Mouse (Mus musculus) forebrain, postnatal 0 days (tissue): ENCODE results near the gene Trappc12. TPM values are rescaled to one million over a fixed set of nuclear protein-coding genes. Genes with fewer than 3 reads are reported as not detected.

Experiments
- ATAC-seq: fragments of 200-750 bp; cut with Nextera tagmentation; 2 replicates; pipeline ENCODE4 v1.8.0; 2017; ENCODE audit warnings: mild to moderate bottlenecking, moderate library complexity
- DNase-seq: peaks from one replicate; pipeline ENCODE4 v3.0.0-alpha.2; 2015
- H3K27ac ChIP-seq: fragments of 300-500 bp; sonication (generic); 2 replicates; pipeline ENCODE4 v1.5.1; 2014; ENCODE audit warnings: low read depth, mild to moderate bottlenecking, antibody characterized with exemption, low read length, moderate library complexity, mixed read lengths
- H3K27me3 ChIP-seq: fragments of 300-500 bp; sonication (generic); 2 replicates; pipeline ENCODE4 v1.6.1; 2014; ENCODE audit warnings: mild to moderate bottlenecking, low read length, mixed read lengths; ENCODE audit not compliant: insufficient read depth
- H3K36me3 ChIP-seq: fragments of 300-500 bp; sonication (generic); 2 replicates; pipeline ENCODE4 v1.6.1; 2014; ENCODE audit warnings: mild to moderate bottlenecking, moderate library complexity; ENCODE audit not compliant: insufficient read depth
- H3K4me1 ChIP-seq: fragments of 300-500 bp; sonication (generic); 2 replicates; pipeline ENCODE4 v1.6.1; 2014; ENCODE audit warnings: antibody characterized with exemption; ENCODE audit not compliant: insufficient read depth
- H3K4me2 ChIP-seq: fragments of 300-500 bp; sonication (generic); 2 replicates; pipeline ENCODE4 v1.6.1; 2014; ENCODE audit warnings: low read depth, mild to moderate bottlenecking, moderate library complexity
- H3K4me3 ChIP-seq: fragments of 300-500 bp; sonication (generic); 2 replicates; pipeline ENCODE4 v1.5.1; 2014; ENCODE audit warnings: low read depth, low read length, mixed read lengths
- H3K9ac ChIP-seq: fragments of 300-500 bp; sonication (generic); 2 replicates; pipeline ENCODE4 v1.6.1; 2014; ENCODE audit warnings: mild to moderate bottlenecking
- H3K9me3 ChIP-seq: fragments of 300-500 bp; sonication (generic); 2 replicates; pipeline ENCODE4 v1.6.1; 2016; ENCODE audit warnings: low read length
- CTCF ChIP-seq: sonication (generic); IDR thresholded peaks from 2 replicates; pipeline ENCODE4 v1.5.1; 2016; ENCODE audit warnings: antibody characterized with exemption, control low read depth, low read depth
- WGBS: fragments of 180-500 bp; shearing (Covaris S2); extraction: QIAGEN DNeasy Blood & Tissue Kit; methylation state at CpG from one replicate; pipeline ENCODE4 v1.1.7; 2014; 5-methylcytosine and 5-hydroxymethylcytosine counted together
- polyA plus RNA-seq: library from polyadenylated mRNA; unstranded; fragments of >200 nt; fragmentation: Nextera tagmentation; extraction: Ambion mirVana; gene quantifications from 2 replicates; pipeline ENCODE4 v1.2.1, GENCODE M21; 2015
- total RNA-seq: library from RNA; depleted of rRNA; stranded (reverse); fragments of >200 nt; gene quantifications from 2 replicates; pipeline ENCODE4 v1.2.3, GENCODE M21; 2014

Gene Trappc12
- total and polyA plus RNA-seq, 2 experiments from 2014 or later = 37.8 to 55.6 TPM

DNA sequence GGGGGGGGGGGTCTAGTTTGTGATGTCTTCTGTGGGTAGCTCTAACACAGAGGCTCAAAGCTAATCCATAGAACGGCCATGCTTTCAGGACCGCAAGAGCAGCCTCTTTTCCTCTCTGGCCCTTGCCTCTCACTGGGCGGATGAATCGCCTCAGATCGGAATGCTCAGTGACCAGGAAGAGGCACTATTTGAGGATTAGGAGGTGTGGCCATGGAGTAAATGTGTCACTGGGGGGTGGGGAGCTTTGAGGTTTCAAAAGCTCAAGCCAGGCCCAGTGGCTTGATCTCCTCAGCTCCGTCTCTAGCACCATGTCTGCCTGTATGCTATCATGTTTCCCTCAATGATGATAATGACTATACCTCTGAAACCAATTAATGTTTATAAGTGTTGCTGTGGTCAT lies 61.3 kb downstream of the Trappc12 start:
- ATAC-seq (no peak), DNase-seq (no peak)
- H3K4me3 ChIP-seq = no peak overlapping the region
- no peak overlapping the region for H3K4me2 ChIP-seq
- no peak overlapping the region for H3K9ac ChIP-seq
- no peaks in the 10 kb centered on the region for H3K4me1 ChIP-seq
- TF ChIP-seq CTCF = no peak
- H3K9me3 ChIP-seq = no peaks in the 10 kb centered on the region
- H3K27ac ChIP-seq = no peak overlapping the region
- H3K27me3 ChIP-seq = no peaks in the 10 kb centered on the region
- 71% methylated on average over 6 of the region's 6 CpGs for WGBS
- peaks cover 29% of the 10 kb centered on the region for H3K36me3 ChIP-seq

DNA sequence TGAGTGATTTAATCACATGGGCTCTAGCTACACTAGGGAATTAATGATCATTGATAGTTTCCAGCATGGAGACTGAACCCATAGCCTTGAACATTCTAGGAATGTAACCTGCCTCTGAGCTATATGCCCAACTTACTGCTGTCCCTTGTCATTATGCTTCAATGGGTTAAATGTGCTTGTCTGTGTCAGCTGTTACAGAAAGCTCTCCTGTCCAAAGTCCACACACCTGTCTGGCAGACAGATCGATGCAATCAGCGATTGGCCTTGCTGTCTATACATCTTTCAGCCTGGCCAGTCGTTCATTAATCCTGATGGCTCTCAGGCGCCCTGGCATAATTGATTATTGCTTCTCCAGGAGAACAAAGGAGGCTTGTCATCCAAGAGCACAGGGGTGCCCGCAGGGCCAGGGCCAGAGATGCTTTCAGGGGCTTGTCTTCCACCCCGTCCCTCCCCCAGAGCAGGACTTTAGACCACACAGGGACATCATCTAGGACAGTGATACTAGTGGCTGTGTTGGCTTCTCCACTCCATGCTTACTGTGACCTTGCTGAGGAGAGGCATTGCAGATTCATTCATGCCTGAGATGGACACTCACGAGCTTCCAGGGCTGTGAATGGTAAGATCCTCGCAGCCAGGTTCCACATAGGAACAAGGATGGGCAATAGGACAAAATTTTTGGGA lies 63.9 kb downstream of the Trappc12 start:
- H3K4me3 ChIP-seq = no peak overlapping the region
- H3K27me3 ChIP-seq = no peaks in the 10 kb centered on the region
- H3K4me1 ChIP-seq = no peaks in the 10 kb centered on the region
- peaks cover 16% of the 10 kb centered on the region for H3K36me3 ChIP-seq
- H3K9me3 ChIP-seq = no peaks in the 10 kb centered on the region
- ATAC-seq = no peak
- H3K4me2 ChIP-seq = no peak overlapping the region
- H3K27ac ChIP-seq = no peak overlapping the region
- H3K9ac ChIP-seq = no peak overlapping the region
- 60% methylated on average over 8 of the region's 8 CpGs for WGBS
- no peak for TF ChIP-seq CTCF
- DNase-seq = no peak

DNA sequence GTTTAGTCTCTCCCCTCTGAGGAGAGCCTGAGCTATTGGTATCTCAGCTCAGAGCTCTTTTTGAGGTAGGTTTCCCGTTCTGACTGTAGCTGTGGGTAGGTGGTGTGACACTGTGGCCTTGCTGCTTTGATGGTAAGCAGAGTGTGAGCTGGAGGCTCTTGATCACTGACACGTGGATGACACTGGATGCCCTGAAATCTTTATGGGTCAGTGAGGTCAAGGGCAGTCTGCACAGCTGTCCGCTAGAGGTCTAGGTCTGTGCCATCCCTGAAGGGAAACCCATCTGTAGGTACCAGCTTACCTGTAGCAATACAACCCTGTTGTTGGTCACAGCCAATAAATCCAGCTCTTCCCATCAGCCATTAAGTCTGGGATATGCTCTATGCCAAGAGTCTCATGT lies 64.5 kb downstream of the Trappc12 start:
- H3K9ac ChIP-seq = no peak overlapping the region
- ATAC-seq = no peak
- WGBS = 80% methylated on average over 3 of the region's 3 CpGs

DNA sequence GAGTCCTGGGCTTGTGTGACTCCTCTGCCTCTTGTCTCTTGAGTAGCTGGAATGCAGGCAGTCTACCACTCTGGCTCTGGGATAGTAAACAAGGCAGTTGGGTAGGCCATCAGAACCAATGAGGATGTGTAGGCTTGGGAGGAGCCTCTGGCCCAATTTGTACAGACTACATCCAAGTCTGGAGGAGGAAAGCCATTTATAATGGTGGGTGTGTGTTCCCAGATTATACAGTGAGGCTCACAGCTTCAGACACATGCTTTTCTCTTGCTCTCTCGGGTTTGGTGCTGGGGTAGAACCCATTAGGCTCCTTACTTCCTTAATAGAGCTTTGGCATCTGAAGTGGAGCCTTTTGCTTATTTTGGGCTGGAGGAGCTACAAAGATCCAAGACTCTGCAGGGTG lies 65.6 kb downstream of the Trappc12 start:
- no peak overlapping the region for H3K9ac ChIP-seq
- H3K4me2 ChIP-seq = no peak overlapping the region
- ATAC-seq = no peak
- H3K9me3 ChIP-seq = no peaks in the 10 kb centered on the region
- H3K36me3 ChIP-seq = peaks cover 5% of the 10 kb centered on the region
- 89% methylated on average over 1 of the region's 1 CpGs for WGBS
- no peaks in the 10 kb centered on the region for H3K27me3 ChIP-seq
- H3K4me1 ChIP-seq = no peaks in the 10 kb centered on the region
- H3K4me3 ChIP-seq = no peak overlapping the region
- no peak for DNase-seq
- no peak for TF ChIP-seq CTCF
- H3K27ac ChIP-seq = no peak overlapping the region

More for the DNA sequence above, 64.5 kb downstream of the Trappc12 start:
- Histone ChIP-seq H3K27me3 (no peaks in the 10 kb centered on the region), H3K27ac (no peak overlapping the region), H3K4me3 (no peak overlapping the region), H3K36me3 (peaks cover 11% of the 10 kb centered on the region), H3K9me3 (no peaks in the 10 kb centered on the region), H3K4me1 (no peaks in the 10 kb centered on the region), H3K4me2 (no peak overlapping the region)
- no peak for DNase-seq
- no peak for TF ChIP-seq CTCF

DNA sequence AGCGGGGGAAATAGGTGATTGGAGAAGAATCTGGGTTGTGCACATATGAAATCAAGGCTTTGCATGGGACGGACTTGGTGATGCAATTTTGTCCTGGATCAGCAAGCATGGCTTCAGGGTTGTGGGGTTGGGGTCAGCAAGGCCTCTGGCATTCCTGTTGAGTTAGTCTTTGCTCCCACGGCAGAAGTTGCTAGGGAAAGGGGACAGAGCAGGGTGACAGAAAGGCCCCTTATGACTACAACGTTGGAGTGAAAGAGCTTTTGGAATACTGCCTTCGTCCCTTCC lies 74.4 kb downstream of the Trappc12 start:
- ATAC-seq = no peak
- no peak for TF ChIP-seq CTCF

DNA sequence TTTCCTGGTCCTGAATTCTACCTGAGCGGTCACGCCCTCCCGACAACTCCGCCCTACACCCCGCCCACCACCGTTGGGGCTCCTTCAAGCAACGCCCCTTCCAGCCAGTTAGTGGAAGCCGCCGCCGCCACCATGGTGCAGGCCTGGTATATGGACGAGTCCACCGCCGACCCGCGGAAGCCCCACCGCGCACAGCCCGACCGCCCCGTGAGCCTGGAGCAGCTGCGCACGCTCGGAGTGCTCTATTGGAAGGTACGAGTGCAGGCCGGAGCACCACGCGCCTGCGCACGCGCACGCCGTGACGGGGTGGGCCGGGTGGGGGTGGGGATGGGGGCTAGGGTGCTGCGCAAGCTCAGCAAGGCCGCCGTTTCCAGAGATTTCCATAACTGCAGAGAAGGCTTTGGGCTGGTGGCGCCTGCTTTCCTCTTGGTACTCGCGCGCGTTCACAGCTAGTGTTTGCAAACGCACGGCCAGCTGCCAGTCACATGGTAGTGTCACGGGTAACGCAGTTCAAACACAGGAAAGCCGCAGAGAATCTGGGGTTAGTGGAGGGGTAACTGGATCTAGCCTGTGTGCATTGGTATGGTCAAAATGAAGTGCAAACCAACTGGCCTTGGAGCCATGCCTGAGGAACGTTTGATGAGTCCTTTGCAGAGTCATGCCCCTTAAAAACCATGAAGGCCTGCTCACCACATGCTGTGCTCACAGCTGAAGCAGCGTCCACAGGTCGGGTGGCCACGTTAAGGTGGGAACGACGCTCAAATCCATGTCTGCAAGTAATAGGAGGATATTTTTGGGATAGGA lies 74.9 kb downstream of the Trappc12 start, which contains the start of gene Adi1:
Gene Adi1 (plus strand): TSS at position 111 of the 804 bp plus-strand sequence.
- peak; percentile 95 for DNase-seq
- Histone ChIP-seq H3K27me3 (no peaks in the 10 kb centered on the region), H3K4me1 (peaks cover 9% of the 10 kb centered on the region), H3K4me2 (peak within 1 kb of the TSS; percentile 64), H3K4me3 (peak within 1 kb of the TSS; percentile 51), H3K9me3 (no peaks in the 10 kb centered on the region), H3K27ac (peak within 1 kb of the TSS; percentile 97), H3K9ac (peak within 1 kb of the TSS; percentile 80), H3K36me3 (no peaks in the 10 kb centered on the region)
- 4% methylated on average over 53 of the region's 53 CpGs for WGBS
- ATAC-seq = peak; percentile 98
- TF ChIP-seq CTCF = no peak

More for the DNA sequence above, 74.4 kb downstream of the Trappc12 start:
- 73% methylated on average over 5 of the region's 5 CpGs for WGBS
- Histone ChIP-seq H3K4me3 (peak overlapping the region; percentile 51; the same call in 1 of the 2 replicates), H3K27ac (peak overlapping the region; percentile 97), H3K4me2 (peak overlapping the region; percentile 64), H3K9ac (peak overlapping the region; percentile 80), H3K27me3 (no peaks in the 10 kb centered on the region), H3K36me3 (no peaks in the 10 kb centered on the region), H3K4me1 (peaks cover 9% of the 10 kb centered on the region), H3K9me3 (no peaks in the 10 kb centered on the region)
- no peak for DNase-seq
